Comparison of ENCODE assay signal across 20 mouse cellular contexts in genomic region chr1:86347716-86348045, GRCm38 (mm10).
"Had no signal": no experiment of that assay in that cellular context is flagged by ENCODE, and none has a peak within 500 bp of the region (broad histone marks: within the 10 kb centered on the region; RNA-seq: fewer than 3 reads in every experiment).

No protein-coding gene starts in this region.

- H3K27me3 ChIP-seq: limb, embryonic 13.5 days; liver, embryonic 12.5 days; liver, embryonic 15.5 days; lung, embryonic 15.5 days; megakaryocyte, embryonic 14.5 days; neural tube, embryonic 12.5 days; neural tube, embryonic 15.5 days had no signal

- DNase-seq: kidney, adult 9 months; kidney, postnatal 14 days; kidney, postnatal 4 days; liver; lung, adult 18-20 months; lung, postnatal 10 days; lung, postnatal 36 days; midbrain, embryonic 14.5 days; right cerebral cortex, postnatal 25 days; spleen, adult 18-20 months; thymus, postnatal 25 days had no signal

- H3K4me1 ChIP-seq: limb, embryonic 10.5 days; limb, embryonic 13.5 days; liver, embryonic 12.5 days; liver, embryonic 15.5 days; lung, embryonic 15.5 days; midbrain, embryonic 10.5 days; neural tube, embryonic 12.5 days; neural tube, embryonic 15.5 days had no signal

- H3K9me3 ChIP-seq: limb, embryonic 10.5 days; limb, embryonic 13.5 days; liver, embryonic 12.5 days; liver, embryonic 15.5 days; lung, embryonic 15.5 days; megakaryocyte, embryonic 14.5 days; midbrain, embryonic 10.5 days; neural tube, embryonic 12.5 days; neural tube, embryonic 15.5 days had no signal

- H3K4me3 ChIP-seq: limb, embryonic 10.5 days; limb, embryonic 13.5 days; liver, embryonic 12.5 days; liver, embryonic 15.5 days; lung, embryonic 15.5 days; megakaryocyte, embryonic 14.5 days; midbrain, embryonic 10.5 days; neural tube, embryonic 12.5 days; neural tube, embryonic 15.5 days had no signal

- H3K27ac ChIP-seq: limb, embryonic 10.5 days; limb, embryonic 13.5 days; liver, embryonic 12.5 days; liver, embryonic 15.5 days; lung, embryonic 15.5 days; midbrain, embryonic 10.5 days; neural tube, embryonic 12.5 days; neural tube, embryonic 15.5 days had no signal

- H3K4me2 ChIP-seq: limb, embryonic 13.5 days; liver, embryonic 12.5 days; liver, embryonic 15.5 days; lung, embryonic 15.5 days; neural tube, embryonic 12.5 days; neural tube, embryonic 15.5 days had no signal

- H3K9ac ChIP-seq: limb, embryonic 13.5 days; liver, embryonic 12.5 days; liver, embryonic 15.5 days; lung, embryonic 15.5 days; neural tube, embryonic 12.5 days; neural tube, embryonic 15.5 days had no signal
